Mouse (Mus musculus): ENCODE data around the gene Rnf157.

GRCm38 (mm10) chr11:116307019-116307725 is 105.7 kb downstream of the Rnf157 start, which contains the start of gene Exoc7:
- TF ChIP-seq CTCF (IDR thresholded peaks at IDR 0.05; ENCODE audit: low read depth), result no peak
- no peak for TF ChIP-seq EP300 (IDR thresholded peaks at IDR 0.05; ENCODE audit: low read depth)

Data from liver, postnatal 0 days (tissue).